12 mouse cellular contexts compared by ENCODE assay signal in the genomic region with DNA sequence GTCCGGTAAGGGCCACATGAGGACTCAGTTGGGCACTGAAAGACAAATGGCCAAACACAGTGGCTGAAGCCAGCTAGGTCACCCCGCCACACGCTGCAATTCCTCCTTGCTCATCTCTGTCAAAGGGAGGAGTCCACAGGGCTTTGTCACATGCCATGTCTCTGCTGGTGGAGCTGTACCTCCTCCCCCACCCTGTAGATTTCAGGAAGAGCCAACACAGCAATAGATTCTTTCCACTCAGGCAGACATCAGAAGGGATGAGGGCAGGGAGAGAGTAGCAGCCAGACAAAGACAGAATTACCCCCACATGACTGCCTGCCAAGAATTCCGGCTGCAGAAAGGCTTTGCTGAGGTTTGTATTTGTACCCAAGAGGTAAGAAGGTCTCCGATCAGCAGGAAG.
DNase-seq lines count a peak whose midpoint lies in the region; ATAC-seq lines count a peak whose summit lies in the region.
"Had no signal": no experiment of that assay in that cellular context is flagged by ENCODE, and none has a peak within 500 bp of the region (broad histone marks: within the 10 kb centered on the region; RNA-seq: fewer than 3 reads in every experiment).

No protein-coding gene starts in this region.

- intact Hi-C loops in heart, postnatal 14 days (cut with DNase I), result no loop called here
- intact Hi-C loops in left cerebral cortex, postnatal 10 days (cut with DNase I), result no loop called here

- ATAC-seq in embryonic facial prominence, embryonic 11.5 days (replicated peaks; ENCODE audit: insufficient number of reproducible peaks, low FRiP score, low TSS enrichment, low read depth), result peak; percentile 82
- peak; percentile 64; the same call in 1 of the 2 replicates for ATAC-seq in hindbrain, embryonic 14.5 days (ENCODE audit: low FRiP score)
- ATAC-seq: CD4-positive, CD25-positive, alpha-beta regulatory T cell, adult 4 months; inflammation-experienced regulatory T-cells, adult 6 months had no signal

- H3K9me3 ChIP-seq in heart, embryonic 10.5 days, result no peaks in the 10 kb centered on the region
- no peaks in the 10 kb centered on the region for H3K9me3 ChIP-seq in embryonic facial prominence, embryonic 11.5 days (replicated peaks; ENCODE audit: control insufficient read depth, low read length)
- H3K9me3 ChIP-seq in hindbrain, embryonic 14.5 days (ENCODE audit: control insufficient read depth, low read length), result no peaks in the 10 kb centered on the region
- H3K9me3 ChIP-seq: embryonic facial prominence, embryonic 12.5 days had no signal

- no peak overlapping the region for H3K4me2 ChIP-seq in embryonic facial prominence, embryonic 11.5 days (ENCODE audit: low read depth, low read length)
- no peak overlapping the region for H3K4me2 ChIP-seq in hindbrain, embryonic 14.5 days (replicated peaks)
- H3K4me2 ChIP-seq: embryonic facial prominence, embryonic 12.5 days had no signal

- no peak overlapping the region for H3K9ac ChIP-seq in embryonic facial prominence, embryonic 11.5 days (replicated peaks; ENCODE audit: low read length)
- no peak overlapping the region for H3K9ac ChIP-seq in hindbrain, embryonic 14.5 days
- H3K9ac ChIP-seq: embryonic facial prominence, embryonic 12.5 days had no signal

- WGBS in heart, embryonic 10.5 days, result 58% methylated on average over 5 of the region's 5 CpGs
- 64% methylated on average over 5 of the region's 5 CpGs for WGBS in embryonic facial prominence, embryonic 11.5 days
- WGBS in hindbrain, embryonic 14.5 days, result 20% methylated on average over 5 of the region's 5 CpGs

- no peak for DNase-seq in heart, embryonic 10.5 days (ENCODE audit: low spot score)
- no peak for DNase-seq in heart, postnatal 14 days
- peak; percentile 5 for DNase-seq in R1 (ENCODE audit: low read depth, low spot score)
- no peak for DNase-seq in embryonic facial prominence, embryonic 11.5 days (ENCODE audit: low spot score)
- DNase-seq in hindbrain, embryonic 14.5 days (ENCODE audit: low spot score), result no peak
- DNase-seq in kidney, adult 18-20 months, result no peak
- DNase-seq in left cerebral cortex, postnatal 10 days (ENCODE audit: extremely low spot score in 1 of 2, low spot score in 2 of 2), result no peak
- no peak for DNase-seq in adrenal gland, postnatal 10 days
- DNase-seq: liver had no signal

- H3K27ac ChIP-seq in heart, embryonic 10.5 days, result peak overlapping the region; percentile 36; the same call in 1 of the 2 replicates
- H3K27ac ChIP-seq in embryonic facial prominence, embryonic 11.5 days (replicated peaks; ENCODE audit: low read depth, low read length), result no peak overlapping the region
- no peak overlapping the region for H3K27ac ChIP-seq in hindbrain, embryonic 14.5 days
- H3K27ac ChIP-seq: embryonic facial prominence, embryonic 12.5 days had no signal

- H3K4me3 ChIP-seq in heart, embryonic 10.5 days, result no peak overlapping the region
- no peak overlapping the region for H3K4me3 ChIP-seq in embryonic facial prominence, embryonic 11.5 days (ENCODE audit: low read depth, low read length)
- no peak overlapping the region for H3K4me3 ChIP-seq in hindbrain, embryonic 14.5 days (replicated peaks; ENCODE audit: low read length)
- H3K4me3 ChIP-seq: embryonic facial prominence, embryonic 12.5 days had no signal

- H3K4me1 ChIP-seq in heart, embryonic 10.5 days, result peaks cover 18% of the 10 kb centered on the region
- H3K4me1 ChIP-seq in embryonic facial prominence, embryonic 11.5 days (ENCODE audit: control insufficient read depth, insufficient read depth, low read length), result peaks cover 3% of the 10 kb centered on the region; the same call in 1 of the 2 replicates
- H3K4me1 ChIP-seq in hindbrain, embryonic 14.5 days (replicated peaks; ENCODE audit: control insufficient read depth, insufficient read depth, low read length), result no peaks in the 10 kb centered on the region; the same call in 1 of the 2 replicates
- H3K4me1 ChIP-seq: embryonic facial prominence, embryonic 12.5 days had no signal

- H3K36me3 ChIP-seq in heart, embryonic 10.5 days, result no peaks in the 10 kb centered on the region
- no peaks in the 10 kb centered on the region for H3K36me3 ChIP-seq in embryonic facial prominence, embryonic 11.5 days (replicated peaks; ENCODE audit: control insufficient read depth, insufficient read depth, low read depth, low read length)
- no peaks in the 10 kb centered on the region for H3K36me3 ChIP-seq in hindbrain, embryonic 14.5 days (replicated peaks; ENCODE audit: control insufficient read depth, insufficient read depth)
- H3K36me3 ChIP-seq: embryonic facial prominence, embryonic 12.5 days had no signal

- no peaks in the 10 kb centered on the region for H3K27me3 ChIP-seq in heart, embryonic 10.5 days (ENCODE audit: insufficient read depth, poor library complexity, severe bottlenecking)
- no peaks in the 10 kb centered on the region for H3K27me3 ChIP-seq in embryonic facial prominence, embryonic 11.5 days (ENCODE audit: control insufficient read depth, insufficient read depth, low read length)
- no peaks in the 10 kb centered on the region for H3K27me3 ChIP-seq in hindbrain, embryonic 14.5 days (ENCODE audit: control insufficient read depth, insufficient read depth, low read length)
- H3K27me3 ChIP-seq: embryonic facial prominence, embryonic 12.5 days had no signal
